Mouse (Mus musculus) CH12.LX (cell line): ENCODE results near the gene Hoxb7.

Source experiments
- BHLHE40 ChIP-seq: IDR thresholded peaks from 2 replicates; pipeline ENCODE4 v1.6.1; 2011; ENCODE audit warnings: mild to moderate bottlenecking, low read depth, low read length, improper control_type of control experiment
- CTCF ChIP-seq, 2 experiments: IDR thresholded peaks in 1 of 2; conservative IDR thresholded peaks in 1 of 2; 2 replicates each; pipeline ENCODE4 v1.5.1; 2011 to 2012; ENCODE audit warnings: low read depth in 2 of 2, low read length in 2 of 2, improper control_type of control experiment in 1 of 2, inconsistent platforms in 1 of 2, mild to moderate bottlenecking in 1 of 2, moderate library complexity in 1 of 2
- EP300 ChIP-seq: IDR thresholded peaks from 2 replicates; pipeline ENCODE4 v1.6.1; 2011; ENCODE audit warnings: low read length, improper control_type of control experiment
- ETS1 ChIP-seq: conservative IDR thresholded peaks from 2 replicates; pipeline ENCODE4 v1.6.1; 2012; ENCODE audit warnings: low read depth, mild to moderate bottlenecking, inconsistent platforms, low read length, improper control_type of control experiment, moderate library complexity
- MAFK ChIP-seq: IDR thresholded peaks from 2 replicates; pipeline ENCODE4 v1.6.1; 2011; ENCODE audit warnings: low read length, improper control_type of control experiment; ENCODE audit not compliant: insufficient replicate concordance
- MAZ ChIP-seq: IDR thresholded peaks from 2 replicates; pipeline ENCODE4 v1.6.1; 2012; ENCODE audit warnings: low read depth, mild to moderate bottlenecking, inconsistent platforms, low read length, improper control_type of control experiment, moderate library complexity
- POLR2A ChIP-seq: IDR thresholded peaks from 2 replicates; pipeline ENCODE4 v1.6.1; 2011; ENCODE audit warnings: low read depth, mild to moderate bottlenecking, improper control_type of control experiment, low read length
- RAD21 ChIP-seq: IDR thresholded peaks from 2 replicates; pipeline ENCODE4 v1.6.1; 2011; ENCODE audit warnings: low read depth, mild to moderate bottlenecking, low read length, improper control_type of control experiment, moderate library complexity
- TBP ChIP-seq: conservative IDR thresholded peaks from 2 replicates; pipeline ENCODE4 v1.6.1; 2011; ENCODE audit warnings: low read depth, low read length, improper control_type of control experiment
- TCF12 ChIP-seq: IDR thresholded peaks from 2 replicates; pipeline ENCODE4 v1.6.1; 2014; ENCODE audit warnings: low read depth, mild to moderate bottlenecking, inconsistent platforms, low read length, improper control_type of control experiment

- TF ChIP-seq MAFK (no peak), EP300 (no peak), CTCF (conservative IDR thresholded peaks at IDR 0.05 in 1 of 2, IDR thresholded peaks at IDR 0.05 in 1 of 2; ENCODE audit: low read depth in 2 of 2, low read length in 2 of 2) (no peak), MAZ (no peak), ETS1 (no peak), RAD21 (no peak), POLR2A (no peak), BHLHE40 (no peak), TCF12 (no peak), TBP (no peak)
Observed at GRCm38 (mm10) chr11:96333241-96334001, 47.0 kb downstream of the Hoxb7 start.
